Mouse (Mus musculus) CH12.LX (cell line): ENCODE measurements around the gene A630001G21Rik. TPM values are rescaled to one million over a fixed set of nuclear protein-coding genes. Genes with fewer than 3 reads are reported as not detected.

Source experiments
- DNase-seq: peaks from one replicate; pipeline ENCODE4 v3.0.0-alpha.2; 2013; ENCODE audit errors: extremely low read depth
- H3K27ac ChIP-seq: 2 replicates; pipeline ENCODE4 v1.5.1; 2012; ENCODE audit warnings: low read depth, mild to moderate bottlenecking, control low read depth, moderate library complexity; ENCODE audit not compliant: insufficient read depth
- H3K27me3 ChIP-seq: replicated peaks from 2 replicates; pipeline ENCODE3; 2012; ENCODE audit warnings: inconsistent platforms
- H3K36me3 ChIP-seq, 2 experiments: replicated peaks in 1 of 2; 2 replicates each; pipeline versions ENCODE3 to v1.6.1; 2012; ENCODE audit warnings: inconsistent platforms in 1 of 2, low read length in 1 of 2, mild to moderate bottlenecking in 1 of 2, mixed read lengths in 1 of 2, moderate library complexity in 1 of 2; ENCODE audit not compliant: control insufficient read depth in 1 of 2, insufficient read depth in 1 of 2
- H3K4me1 ChIP-seq, 2 experiments: 2 replicates each; pipeline ENCODE4 v1.6.1; 2012; ENCODE audit warnings: inconsistent platforms in 1 of 2, moderate library complexity in 1 of 2; ENCODE audit not compliant: insufficient read depth in 2 of 2, control insufficient read depth in 1 of 2
- H3K4me2 ChIP-seq: 2 replicates; pipeline ENCODE4 v1.6.1; 2012; ENCODE audit warnings: low read depth, mild to moderate bottlenecking, control low read depth; ENCODE audit not compliant: poor library complexity, insufficient read depth, severe bottlenecking
- H3K4me3 ChIP-seq, 3 experiments: fragments of 150-350 bp in 1 of 3; sonication (generic) in 1 of 3; replicated peaks in 1 of 3; 2 replicates each; pipeline versions ENCODE3 to v1.5.1; 2011 to 2012; ENCODE audit warnings: low read depth in 2 of 3, low read length in 2 of 3, mild to moderate bottlenecking in 2 of 3, moderate library complexity in 2 of 3, control low read depth in 1 of 3, improper control_type of control experiment in 1 of 3, inconsistent platforms in 1 of 3, mixed read lengths in 1 of 3; ENCODE audit not compliant: poor library complexity in 1 of 3
- H3K79me2 ChIP-seq: replicated peaks from 2 replicates; pipeline ENCODE4 v1.6.1; 2012; ENCODE audit warnings: mild to moderate bottlenecking, moderate library complexity; ENCODE audit not compliant: control insufficient read depth, poor library complexity, insufficient read depth, severe bottlenecking; ENCODE audit errors: extremely low read depth
- H3K9ac ChIP-seq: 2 replicates; pipeline ENCODE4 v1.6.1; 2012; ENCODE audit warnings: low read depth, mild to moderate bottlenecking, control low read depth, moderate library complexity; ENCODE audit not compliant: insufficient read depth
- H3K9me3 ChIP-seq: replicated peaks from 2 replicates; pipeline ENCODE3; 2012; ENCODE audit warnings: low read length, inconsistent platforms, mixed read lengths
- CHD2 ChIP-seq: IDR thresholded peaks from 2 replicates; pipeline ENCODE4 v1.6.1; 2011; ENCODE audit warnings: low read length, improper control_type of control experiment
- CTCF ChIP-seq, 2 experiments: IDR thresholded peaks in 1 of 2; conservative IDR thresholded peaks in 1 of 2; 2 replicates each; pipeline ENCODE4 v1.5.1; 2011 to 2012; ENCODE audit warnings: low read depth in 2 of 2, low read length in 2 of 2, improper control_type of control experiment in 1 of 2, inconsistent platforms in 1 of 2, mild to moderate bottlenecking in 1 of 2, moderate library complexity in 1 of 2
- EP300 ChIP-seq: IDR thresholded peaks from 2 replicates; pipeline ENCODE4 v1.6.1; 2011; ENCODE audit warnings: low read length, improper control_type of control experiment
- ETS1 ChIP-seq: conservative IDR thresholded peaks from 2 replicates; pipeline ENCODE4 v1.6.1; 2012; ENCODE audit warnings: low read depth, mild to moderate bottlenecking, inconsistent platforms, low read length, improper control_type of control experiment, moderate library complexity
- HCFC1 ChIP-seq: IDR thresholded peaks from 2 replicates; pipeline ENCODE4 v1.6.1; 2012; ENCODE audit warnings: low read depth, mild to moderate bottlenecking, inconsistent platforms, low read length, improper control_type of control experiment
- JUN ChIP-seq: IDR thresholded peaks from 2 replicates; pipeline ENCODE4 v1.6.1; 2011; ENCODE audit warnings: low read depth, mild to moderate bottlenecking, low read length, improper control_type of control experiment, moderate library complexity; ENCODE audit not compliant: insufficient read depth
- KAT2A ChIP-seq: IDR thresholded peaks from 2 replicates; pipeline ENCODE4 v1.6.1; 2012; ENCODE audit warnings: low read length, improper control_type of control experiment, inconsistent platforms; ENCODE audit not compliant: insufficient replicate concordance
- MAFK ChIP-seq: IDR thresholded peaks from 2 replicates; pipeline ENCODE4 v1.6.1; 2011; ENCODE audit warnings: low read length, improper control_type of control experiment; ENCODE audit not compliant: insufficient replicate concordance
- MAZ ChIP-seq: IDR thresholded peaks from 2 replicates; pipeline ENCODE4 v1.6.1; 2012; ENCODE audit warnings: low read depth, mild to moderate bottlenecking, inconsistent platforms, low read length, improper control_type of control experiment, moderate library complexity
- MEF2A ChIP-seq: IDR thresholded peaks from 2 replicates; pipeline ENCODE4 v1.6.1; 2014; ENCODE audit warnings: low read depth, mild to moderate bottlenecking, inconsistent platforms, low read length, improper control_type of control experiment, borderline replicate concordance
- MXI1 ChIP-seq: IDR thresholded peaks from 2 replicates; pipeline ENCODE4 v1.6.1; 2011; ENCODE audit warnings: mild to moderate bottlenecking, low read depth, low read length, improper control_type of control experiment
- MYC ChIP-seq: IDR thresholded peaks from 2 replicates; pipeline ENCODE4 v1.6.1; 2011; ENCODE audit warnings: low read depth, mild to moderate bottlenecking, improper control_type of control experiment, low read length
- NELFE ChIP-seq: IDR thresholded peaks from 2 replicates; pipeline ENCODE4 v1.6.1; 2011; ENCODE audit warnings: low read depth, low read length, improper control_type of control experiment
- NRF1 ChIP-seq: IDR thresholded peaks from 2 replicates; pipeline ENCODE4 v1.6.1; 2014; ENCODE audit warnings: low read depth, mild to moderate bottlenecking, inconsistent platforms, low read length, improper control_type of control experiment, moderate library complexity
- PAX5 ChIP-seq: IDR thresholded peaks from 2 replicates; pipeline ENCODE4 v1.6.1; 2012; ENCODE audit warnings: low read length, inconsistent platforms, mixed read lengths
- POLR2AphosphoS2 ChIP-seq: IDR thresholded peaks from 2 replicates; pipeline ENCODE4 v1.6.1; 2011; ENCODE audit warnings: low read depth, low read length, improper control_type of control experiment
- TBP ChIP-seq: conservative IDR thresholded peaks from 2 replicates; pipeline ENCODE4 v1.6.1; 2011; ENCODE audit warnings: low read depth, low read length, improper control_type of control experiment
- TCF12 ChIP-seq: IDR thresholded peaks from 2 replicates; pipeline ENCODE4 v1.6.1; 2014; ENCODE audit warnings: low read depth, mild to moderate bottlenecking, inconsistent platforms, low read length, improper control_type of control experiment
- USF1 ChIP-seq: IDR thresholded peaks from 2 replicates; pipeline ENCODE4 v1.6.1; 2014; ENCODE audit warnings: low read depth, mild to moderate bottlenecking, inconsistent platforms, low read length, improper control_type of control experiment
- USF2 ChIP-seq: conservative IDR thresholded peaks from 2 replicates; pipeline ENCODE4 v1.6.1; 2011; ENCODE audit warnings: low read depth, low read length, improper control_type of control experiment
- ZKSCAN1 ChIP-seq: IDR thresholded peaks from 2 replicates; pipeline ENCODE4 v1.6.1; 2012; ENCODE audit warnings: low read depth, inconsistent platforms, low read length, improper control_type of control experiment, borderline replicate concordance
- dilution Hi-C: fragments of 300-500 bp; cut with MboI; formaldehyde crosslinking; loops from 2 replicates; pipeline ENCODE4 v1.14.3; 2020; ENCODE audit warnings: low sequenced_read_pairs; ENCODE audit not compliant: extremely low pct_unique_long_range_greater_than_20kb, extremely low pct_ligation_motif_present
- in situ Hi-C: fragments of 300-500 bp; cut with MboI; formaldehyde crosslinking; loops from 3 replicates; pipeline ENCODE4 v1.14.3; 2019; ENCODE audit warnings: low sequenced_read_pairs, low pct_ligation_motif_present, low pct_unique_long_range_greater_than_20kb, mixed read lengths
- polyA plus RNA-seq: library from polyadenylated mRNA; unstranded; fragments of >175 nt; gene quantifications from 2 replicates; pipeline ENCODE4 v1.2.1, GENCODE M21; 2012; ENCODE audit warnings: low read depth; ENCODE audit not compliant: insufficient read length
- total RNA-seq, 2 experiments: library from RNA; depleted of rRNA; stranded (reverse); fragments of 300-350 nt in 1 of 2; fragments of >200 nt in 1 of 2; gene quantifications; 2 replicates each; pipeline ENCODE4 v1.2.3; 2012 to 2014

The A630001G21Rik gene
- total and polyA plus RNA-seq, 3 experiments: 55.8 to 151 (median 139) TPM

GRCm38 (mm10) chr1:85804551-85804950 is 26.1 kb upstream of the A630001G21Rik start:
- Histone ChIP-seq H3K36me3 (peaks cover 4 to 63% of the 10 kb centered on the region in 2 experiments), H3K79me2 (peaks cover 89% of the 10 kb centered on the region), H3K27ac (no peak overlapping the region), H3K4me3 (no peak overlapping the region), H3K9me3 (no peaks in the 10 kb centered on the region), H3K9ac (no peak overlapping the region), H3K27me3 (no peaks in the 10 kb centered on the region), H3K4me1 (peaks cover 7 to 75% of the 10 kb centered on the region in 2 experiments), H3K4me2 (no peak overlapping the region)
- DNase-seq: no peak
- in situ Hi-C loops (no loop called here), dilution Hi-C loops (no loop called here)
- TF ChIP-seq MEF2A (no peak), PAX5 (no peak), MYC (no peak), TBP (no peak), TCF12 (no peak), NELFE (no peak), KAT2A (no peak), MXI1 (no peak), MAZ (no peak), JUN (no peak), ZKSCAN1 (no peak), HCFC1 (no peak), MAFK (no peak), USF1 (no peak), CTCF (conservative IDR thresholded peaks at IDR 0.05 in 1 of 2, IDR thresholded peaks at IDR 0.05 in 1 of 2; ENCODE audit: low read depth in 2 of 2, low read length in 2 of 2) (no peak), ETS1 (no peak), NRF1 (no peak)

- Histone ChIP-seq H3K4me3 (no peak overlapping the region), H3K27me3 (no peaks in the 10 kb centered on the region), H3K36me3 (peaks cover 4 to 67% of the 10 kb centered on the region in 2 experiments), H3K4me2 (no peak overlapping the region), H3K27ac (no peak overlapping the region), H3K79me2 (peaks cover 90% of the 10 kb centered on the region)
- DNase-seq: no peak
- TF ChIP-seq EP300 (no peak), MEF2A (no peak), POLR2AphosphoS2 (no peak), CHD2 (no peak), USF2 (no peak), HCFC1 (no peak)
- TF ChIP-seq, all 38 proteins: peak for 0
- no peaks in the 10 kb centered on the region for H3K9me3 ChIP-seq
- in situ Hi-C loops (no loop called here), dilution Hi-C loops (no loop called here)
- H3K9ac ChIP-seq: no peak overlapping the region
- peaks cover 6 to 74% of the 10 kb centered on the region in 2 experiments for H3K4me1 ChIP-seq
Measured at GRCm38 (mm10) chr1:85802517-85802916, 24.1 kb upstream of the A630001G21Rik start.
